Mouse (Mus musculus): Measurements from ENCODE around the gene Npnt.

The Npnt gene

DNA sequence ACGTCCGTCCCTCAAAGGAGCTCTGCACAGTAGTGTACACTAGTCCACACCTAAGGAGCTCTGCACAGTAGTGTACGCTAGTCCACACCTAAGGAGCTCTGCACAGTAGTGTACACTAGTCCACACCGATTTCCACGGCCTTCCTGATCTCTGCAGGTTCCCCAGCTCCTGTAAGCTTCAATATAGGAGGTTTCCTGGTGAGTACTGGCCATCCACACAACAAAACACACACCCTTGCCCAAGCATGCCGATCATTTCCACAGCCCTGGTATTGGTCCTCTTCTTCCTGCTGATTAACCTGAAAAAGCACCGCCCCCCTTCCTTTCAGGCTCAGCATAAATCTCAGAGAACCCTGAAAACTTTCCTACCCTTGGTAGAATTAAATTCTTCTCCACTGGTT, 57.6 kb downstream of the Npnt start:
- DNase-seq (ENCODE audit: low spot score in 2 of 2): no peak

DNA sequence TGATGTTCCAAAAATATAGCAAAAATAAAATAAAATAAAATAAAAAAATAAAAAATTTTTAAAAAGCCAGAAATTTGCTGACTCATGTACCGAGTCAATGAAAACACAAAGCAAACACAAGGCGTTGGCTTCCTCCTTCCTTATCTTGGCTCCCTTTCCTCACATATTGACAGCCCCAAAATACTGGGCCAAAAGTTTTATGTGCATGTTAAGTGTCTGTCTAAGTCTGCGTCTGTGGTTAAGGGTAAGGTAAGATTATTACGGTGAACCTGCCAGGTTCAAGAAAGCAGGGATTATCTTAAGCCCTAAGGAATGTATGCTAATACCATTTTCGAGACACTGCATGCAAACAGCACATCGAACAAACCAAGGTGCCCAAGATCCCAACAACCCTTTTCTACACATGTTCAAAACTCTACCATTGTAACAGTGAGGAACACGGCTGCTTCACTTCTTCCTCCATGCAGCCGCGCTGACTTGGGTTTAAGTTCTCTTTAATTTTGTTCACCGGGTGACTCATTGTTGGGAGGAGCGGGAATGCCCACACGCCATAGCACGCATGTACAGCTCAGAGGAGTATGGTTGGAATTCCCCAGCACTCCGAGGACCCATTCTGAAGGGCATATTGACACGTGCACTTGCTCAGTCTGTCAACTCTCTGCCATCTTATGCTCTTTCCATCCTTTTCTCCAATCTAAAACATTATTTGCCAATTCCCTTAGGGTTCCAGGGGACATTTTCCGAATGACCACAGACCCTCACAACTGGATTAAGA, 62.8 kb downstream of the Npnt start:
- no peak for DNase-seq (ENCODE audit: low spot score in 2 of 2)

DNA sequence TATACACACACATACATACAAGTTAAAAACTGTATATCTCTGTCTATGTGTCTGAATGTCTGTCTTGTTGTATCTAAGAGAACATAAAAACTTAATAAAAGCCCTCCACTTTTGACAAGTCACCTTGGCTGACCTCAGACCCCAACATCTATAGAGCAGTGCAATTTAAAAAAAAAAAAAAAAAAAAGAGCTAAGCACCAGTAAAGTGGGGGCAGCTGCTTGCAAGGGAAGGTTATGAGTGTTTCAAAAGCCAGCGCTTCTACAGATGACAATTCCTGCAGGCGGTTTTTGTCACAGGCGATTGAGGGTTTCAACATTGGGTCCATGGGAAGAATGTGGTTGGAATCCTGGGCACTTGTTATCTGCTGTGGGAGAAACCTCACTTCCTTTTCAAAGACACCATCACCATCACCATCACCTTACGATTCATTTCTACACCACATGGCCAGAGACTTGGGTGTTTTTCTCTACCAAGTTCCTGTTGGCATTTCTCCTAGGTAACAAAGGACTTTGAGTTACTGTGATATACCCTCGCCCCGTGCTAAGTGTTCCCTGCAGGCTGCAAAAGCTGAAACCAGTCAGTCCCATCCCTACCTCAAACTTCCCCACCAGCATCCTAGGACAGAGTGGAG, 63.6 kb downstream of the Npnt start:
- no peak for DNase-seq (ENCODE audit: low spot score in 2 of 2)

DNA sequence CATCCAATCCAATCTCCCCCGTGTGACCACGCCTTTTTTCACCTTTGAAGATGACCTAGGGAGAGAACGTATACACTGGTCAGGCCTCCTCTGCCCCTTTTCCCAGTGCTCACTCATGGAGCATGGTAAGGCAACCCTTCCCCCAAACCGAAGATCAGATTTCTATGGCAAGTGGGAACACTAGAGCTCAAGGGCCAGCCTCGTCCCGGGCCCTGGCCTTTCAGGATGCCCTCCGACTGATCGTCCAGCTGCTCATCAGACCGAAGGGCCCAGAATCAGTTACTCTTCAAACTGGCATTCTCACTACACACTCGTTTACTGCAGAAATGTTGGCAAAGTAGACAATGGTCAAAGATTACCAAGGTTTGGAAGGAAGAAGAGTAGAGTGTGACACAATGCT, 65.6 kb downstream of the Npnt start:
- no peak for DNase-seq (ENCODE audit: low spot score in 2 of 2)

DNA sequence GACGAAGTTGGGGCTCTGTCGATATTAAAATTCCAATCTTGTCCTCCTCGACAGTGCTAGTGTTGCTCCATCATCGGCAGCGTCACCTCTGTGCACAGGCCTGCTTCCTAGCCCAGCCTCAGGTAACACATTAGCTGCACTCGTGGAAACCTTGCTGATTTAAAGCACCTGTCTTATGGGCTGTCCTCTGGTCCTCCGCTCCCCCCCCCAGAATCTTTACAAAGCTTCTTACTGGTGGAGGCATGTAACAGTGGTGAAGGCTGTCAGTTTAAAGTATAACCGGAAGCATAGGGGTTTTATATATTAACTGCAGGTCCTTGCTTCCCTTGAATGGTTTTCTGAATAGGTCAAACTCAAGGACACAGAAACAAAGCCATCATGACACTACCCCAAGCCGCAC, 66.8 kb downstream of the Npnt start:
- no peak for DNase-seq (ENCODE audit: low spot score in 2 of 2)

DNA sequence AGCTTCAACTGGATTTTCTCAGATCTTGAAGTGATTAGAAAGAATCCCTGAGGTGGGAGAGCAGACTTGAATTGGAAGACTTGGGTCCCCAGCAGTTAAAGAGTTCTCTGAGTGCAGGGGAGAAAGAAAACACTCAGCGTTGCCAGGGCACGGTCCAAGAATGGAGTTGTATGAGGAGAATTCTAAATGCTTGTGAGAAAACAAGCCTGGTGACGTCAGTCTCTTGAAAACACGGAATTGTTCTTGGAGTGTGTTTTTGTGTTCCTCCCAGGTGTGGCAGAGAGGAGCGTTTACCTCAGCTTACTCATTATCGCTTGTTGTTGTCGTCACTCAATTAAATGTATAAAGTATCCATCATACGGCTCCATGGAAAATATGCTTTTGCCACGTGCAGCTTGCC, 69.3 kb downstream of the Npnt start:
- no peak for DNase-seq (ENCODE audit: low spot score in 2 of 2)

DNA sequence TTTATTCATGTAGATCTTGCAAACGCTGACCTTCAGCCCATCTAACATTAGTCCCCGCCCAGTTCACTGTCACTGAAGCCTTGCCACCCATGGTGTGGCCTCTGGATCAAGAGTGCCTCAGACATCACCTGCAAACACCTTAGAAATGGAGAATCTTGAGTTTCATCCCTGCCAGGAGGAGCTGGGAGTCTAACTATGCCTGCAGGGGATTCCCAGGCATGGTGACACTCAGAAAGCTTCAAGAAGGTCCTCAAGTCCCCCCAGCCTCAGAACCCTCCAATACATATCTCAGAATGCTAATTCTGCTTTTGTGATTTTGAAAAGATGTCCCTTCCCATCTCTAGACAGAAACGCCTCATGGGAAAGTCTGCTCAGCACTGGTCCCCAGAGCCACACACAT, 69.7 kb downstream of the Npnt start:
- DNase-seq (ENCODE audit: low spot score in 2 of 2): no peak

DNA sequence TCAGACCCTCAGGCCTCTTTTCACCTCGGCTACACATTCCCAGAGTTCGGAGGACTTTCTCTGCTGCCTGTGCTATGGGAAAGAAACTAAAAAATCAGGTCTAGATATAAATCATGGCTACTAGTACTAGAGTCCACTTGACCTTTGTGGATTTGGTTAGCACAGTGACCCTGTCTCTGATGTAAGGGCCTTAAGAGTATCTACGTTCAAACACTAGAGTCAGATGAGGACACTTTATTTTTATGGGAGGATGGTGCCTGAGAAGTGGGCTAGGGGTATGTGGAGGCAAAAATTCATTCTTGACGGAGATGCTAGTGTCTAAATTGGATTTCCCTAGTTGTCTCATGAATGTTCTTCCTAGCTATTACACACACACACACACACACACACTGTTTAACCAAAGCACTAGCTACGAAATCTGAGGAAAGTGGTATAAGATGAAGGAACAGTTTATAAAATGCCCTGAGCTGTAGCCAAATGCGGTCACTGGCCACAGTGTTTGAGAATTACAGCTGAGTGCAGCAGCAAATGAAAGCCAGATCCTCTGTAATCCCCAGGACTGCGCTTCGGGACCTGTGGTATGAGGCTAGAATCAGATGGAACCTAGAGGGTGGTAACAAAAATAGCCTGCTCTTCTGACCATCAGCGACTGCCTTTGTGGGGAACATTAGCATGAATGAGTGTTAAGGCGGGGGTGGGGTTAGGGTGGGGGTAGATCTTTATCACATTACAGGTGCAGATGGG, 73.0 kb downstream of the Npnt start:
- no peak for DNase-seq (ENCODE audit: low spot score in 2 of 2)

DNA sequence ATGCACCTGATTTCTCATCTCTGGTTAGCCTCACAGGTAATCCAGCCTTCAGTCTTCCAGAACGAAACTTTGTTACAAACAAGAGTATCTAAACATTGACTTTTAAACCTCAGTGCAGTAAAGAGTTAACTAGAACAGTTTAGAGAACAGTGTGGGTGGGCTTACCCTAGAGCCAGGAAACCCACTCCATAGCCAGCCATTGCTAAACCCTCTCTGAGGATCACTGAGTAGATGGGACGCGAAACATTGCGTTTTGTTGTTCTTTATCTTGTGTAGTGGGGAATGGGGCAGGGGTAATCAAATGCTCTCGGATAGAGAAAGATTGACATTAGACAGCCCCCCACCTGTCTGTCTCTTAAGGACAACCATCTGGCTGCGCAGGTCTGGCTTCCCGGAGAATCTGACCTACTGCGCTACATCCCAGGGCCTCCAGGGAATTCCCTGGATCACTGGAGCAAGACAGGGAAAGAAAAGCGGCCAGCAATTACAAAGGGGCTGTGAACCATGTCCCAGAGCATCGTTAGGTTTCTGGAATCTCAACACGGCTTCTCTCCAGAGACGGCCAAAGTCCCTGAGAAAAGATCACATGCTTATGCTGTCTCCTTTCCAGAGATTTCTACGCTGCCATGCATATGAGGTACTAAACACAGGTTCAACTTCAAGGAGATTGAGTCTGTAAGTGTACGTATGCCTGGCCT, 73.9 kb downstream of the Npnt start:
- DNase-seq (ENCODE audit: low spot score in 2 of 2): no peak

DNA sequence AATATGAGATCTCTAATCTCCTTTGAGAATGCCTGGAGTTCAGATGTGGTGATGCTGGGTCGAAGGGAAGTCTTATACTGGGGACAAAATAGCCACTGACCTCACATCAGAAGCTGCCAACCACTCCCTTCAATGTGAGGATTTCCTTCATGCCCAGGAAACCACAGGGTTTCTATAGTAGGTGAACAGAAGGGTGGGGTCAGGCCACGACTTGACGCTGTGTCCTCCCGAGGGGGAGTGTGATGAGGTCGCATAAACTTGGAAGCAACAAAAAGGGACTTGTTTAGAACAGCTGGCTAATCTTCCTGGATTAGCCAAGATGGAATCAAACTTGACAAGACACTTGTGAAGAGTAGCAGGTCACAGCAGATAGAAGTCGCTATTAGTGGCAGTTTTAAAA, 76.8 kb downstream of the Npnt start:
- no peak for DNase-seq (ENCODE audit: low spot score in 2 of 2)

DNA sequence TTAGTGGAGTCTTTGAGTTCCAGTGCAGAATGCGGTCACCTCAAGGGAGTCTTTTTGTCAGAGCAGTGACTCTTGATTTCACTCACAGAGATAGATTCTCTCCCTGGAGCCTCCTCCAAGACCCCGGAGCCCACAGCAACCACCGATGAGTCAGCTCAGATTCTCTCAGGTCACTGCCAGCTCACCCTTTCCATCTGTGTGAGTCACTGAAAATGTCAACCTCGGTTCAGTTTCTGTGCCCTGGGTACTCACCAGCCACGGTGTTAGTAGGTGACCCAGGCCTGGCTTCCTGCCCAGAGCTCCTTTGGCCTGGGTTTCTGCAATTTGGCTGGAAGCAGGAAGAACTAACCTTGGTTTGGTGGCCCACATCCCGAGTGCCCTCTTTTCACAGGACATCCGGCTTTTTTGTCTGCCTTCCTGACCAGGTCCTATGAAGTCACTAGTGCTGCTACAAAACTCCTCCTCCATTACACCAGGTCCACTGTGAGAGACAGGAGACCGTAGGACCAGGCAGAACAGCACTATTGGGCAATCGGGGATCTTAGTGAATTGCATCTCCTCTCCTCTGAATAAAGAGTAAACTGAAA, 78.7 kb downstream of the Npnt start:
- peak in 1 of 2 experiments; percentile 30 for DNase-seq (ENCODE audit: low spot score in 2 of 2)

DNA sequence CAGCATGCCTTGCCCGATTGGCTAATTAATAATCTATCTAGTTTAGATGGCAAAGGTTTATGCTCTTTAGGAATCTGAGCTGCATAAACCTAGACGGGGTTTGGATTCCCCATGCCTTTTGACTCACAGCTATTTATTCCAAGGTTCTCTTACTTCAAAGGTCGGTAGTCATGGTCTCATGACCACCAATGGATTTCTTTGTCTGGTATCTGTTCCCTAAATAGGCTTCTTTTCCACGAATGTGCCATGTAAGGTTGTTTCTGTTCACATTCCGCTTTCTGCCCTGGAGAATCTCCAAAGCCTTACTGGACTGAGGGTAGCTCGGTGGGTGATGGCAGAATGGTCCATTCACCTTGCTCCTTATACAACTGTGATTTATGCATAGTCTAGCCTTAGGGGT, 80.0 kb downstream of the Npnt start:
- DNase-seq (ENCODE audit: low spot score in 2 of 2): no peak

DNA sequence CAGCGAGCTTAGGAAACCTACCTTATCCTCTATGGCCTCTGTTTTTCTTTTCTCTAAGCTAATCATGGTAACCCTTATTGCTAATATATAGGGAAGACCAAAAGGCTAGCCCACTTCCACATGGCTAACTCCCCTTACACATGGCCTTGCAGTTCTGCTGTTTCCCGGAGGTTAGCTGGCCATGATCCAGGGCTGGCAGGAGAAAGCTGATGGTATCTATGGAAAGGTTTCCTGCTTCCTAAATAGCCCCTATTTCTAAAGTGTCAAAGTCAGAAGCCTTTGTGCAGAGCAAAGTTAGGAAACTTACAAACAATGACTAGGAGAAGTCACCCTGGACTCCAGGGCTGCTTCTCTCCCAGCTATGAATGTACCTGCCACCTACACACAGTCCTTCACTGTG, 81.3 kb downstream of the Npnt start:
- no peak for DNase-seq (ENCODE audit: low spot score in 2 of 2)

DNA sequence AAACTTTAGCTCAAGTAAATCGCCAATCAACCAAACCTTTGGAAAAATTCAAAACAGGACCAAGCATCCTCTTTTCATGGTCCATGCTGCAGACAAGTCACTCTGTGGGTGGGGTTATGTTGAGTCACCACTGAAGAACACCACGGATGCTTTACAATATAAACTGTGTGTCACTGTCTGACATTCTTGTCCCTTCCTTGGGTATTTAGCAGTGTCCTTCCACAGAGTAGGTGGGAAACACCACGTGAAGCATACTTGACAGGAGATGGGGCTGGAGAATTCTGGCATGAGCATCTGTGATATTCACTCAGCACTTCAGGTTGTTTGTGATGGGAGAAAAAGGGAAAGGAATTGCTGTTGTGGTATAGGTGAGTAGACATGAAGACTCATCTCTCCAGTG, 83.1 kb downstream of the Npnt start:
- DNase-seq (ENCODE audit: low spot score in 2 of 2): no peak

DNA sequence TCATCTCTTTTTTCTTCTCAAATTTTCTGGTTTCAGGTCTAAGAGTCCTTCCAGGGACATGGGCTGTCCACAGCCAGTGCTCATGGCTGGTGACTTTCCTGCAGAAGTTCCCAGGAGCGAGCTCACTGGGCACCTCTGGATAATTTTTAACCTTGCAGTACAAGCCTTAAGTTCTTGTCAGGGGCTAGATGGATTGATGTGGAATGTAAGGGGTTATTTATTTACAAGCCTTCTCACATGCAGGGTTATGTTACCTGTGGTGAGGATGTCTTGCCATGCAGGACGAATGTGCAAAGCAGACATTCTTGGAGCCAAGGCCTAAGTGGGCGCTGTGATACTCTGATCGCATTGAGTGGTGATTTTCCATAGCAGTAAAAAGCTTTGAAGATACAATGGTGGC, 84.5 kb downstream of the Npnt start:
- DNase-seq (ENCODE audit: low spot score in 2 of 2): no peak

DNA sequence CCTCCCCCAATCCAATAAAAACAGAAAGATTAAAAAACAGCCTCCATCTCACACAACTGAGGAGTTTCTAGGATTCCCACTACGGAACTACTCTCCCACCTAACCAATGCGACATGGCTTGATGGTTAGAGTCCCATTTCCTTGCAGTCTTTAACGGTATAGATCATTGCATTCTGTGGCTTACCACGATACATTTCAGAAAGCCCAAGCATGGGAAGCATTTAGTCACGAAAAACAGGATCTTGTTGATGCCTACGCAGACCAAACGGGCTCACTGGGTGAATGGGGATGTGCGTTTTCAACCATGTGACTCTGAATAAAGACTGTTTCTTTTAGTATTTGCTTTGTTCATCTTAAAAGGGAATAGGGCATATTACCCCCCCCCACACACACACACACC, 85.1 kb downstream of the Npnt start:
- DNase-seq (ENCODE audit: low spot score in 2 of 2): no peak

DNA sequence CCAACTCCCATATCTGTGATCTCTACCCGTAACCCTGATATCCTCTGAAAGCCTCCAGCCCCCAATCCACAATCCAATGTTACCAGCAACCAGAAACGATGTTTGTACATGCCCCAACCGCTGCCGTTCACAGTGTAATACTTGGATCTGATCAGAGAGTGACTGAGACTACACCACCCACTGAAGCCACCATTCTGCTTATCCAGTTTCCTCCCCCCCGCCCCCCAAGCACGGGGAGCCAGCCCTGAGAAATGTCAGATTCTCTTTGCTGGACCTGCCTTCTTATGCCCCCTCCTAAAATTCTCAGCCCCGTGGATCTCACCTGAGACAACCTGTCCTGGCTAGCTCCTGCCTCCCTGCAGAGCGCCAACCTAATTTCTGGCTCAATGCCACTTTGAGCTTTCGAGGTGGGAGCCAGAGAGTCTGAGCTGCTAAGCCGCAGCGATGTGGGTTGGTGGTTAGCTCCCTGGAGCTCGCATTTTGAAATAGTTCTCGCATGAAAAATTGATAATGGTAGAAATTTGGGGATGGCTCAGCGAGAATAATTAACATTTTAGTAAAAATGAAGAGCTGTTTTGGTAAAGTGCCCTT, 85.7 kb downstream of the Npnt start:
- DNase-seq (ENCODE audit: low spot score in 2 of 2): no peak

DNA sequence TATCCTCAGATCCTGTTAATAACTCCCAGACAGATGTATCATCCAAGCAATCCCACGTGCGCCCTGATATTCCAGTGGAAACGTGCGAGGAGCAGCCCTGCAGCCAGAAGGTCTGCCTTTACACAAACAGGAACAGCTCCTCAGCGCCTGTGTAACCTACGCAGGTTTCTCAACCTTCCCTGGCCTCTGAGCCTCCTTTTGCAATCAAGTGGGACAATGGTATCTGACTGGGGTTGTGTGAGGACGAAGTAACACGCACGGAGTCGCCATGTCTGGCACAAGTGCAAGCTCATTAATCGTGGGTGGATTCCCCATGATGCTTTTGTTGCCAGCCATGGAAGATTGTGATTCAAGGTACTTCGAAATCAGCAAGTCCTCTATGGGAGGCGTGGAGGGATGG, 86.2 kb downstream of the Npnt start:
- no peak for DNase-seq (ENCODE audit: low spot score in 2 of 2)

DNA sequence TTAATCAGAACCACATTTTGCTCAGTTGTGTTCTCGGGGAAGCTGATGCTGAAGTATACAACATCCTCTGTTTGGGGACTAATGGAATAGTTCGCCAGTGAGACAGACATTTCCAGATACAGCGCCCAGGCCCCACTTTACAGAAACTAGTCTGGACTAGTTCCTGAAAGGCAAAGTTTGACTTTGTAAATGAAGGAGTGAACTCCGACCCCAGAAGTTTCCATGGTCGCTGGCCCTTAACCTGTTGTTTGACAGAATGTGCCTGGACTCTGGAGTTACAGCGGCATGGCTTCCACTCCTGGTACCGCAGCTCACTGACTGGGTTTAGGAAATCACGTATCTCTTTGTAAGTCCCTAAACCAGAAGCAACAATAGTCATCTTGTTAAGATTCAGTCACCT, 89.3 kb downstream of the Npnt start:
- no peak for DNase-seq (ENCODE audit: low spot score in 2 of 2)

DNA sequence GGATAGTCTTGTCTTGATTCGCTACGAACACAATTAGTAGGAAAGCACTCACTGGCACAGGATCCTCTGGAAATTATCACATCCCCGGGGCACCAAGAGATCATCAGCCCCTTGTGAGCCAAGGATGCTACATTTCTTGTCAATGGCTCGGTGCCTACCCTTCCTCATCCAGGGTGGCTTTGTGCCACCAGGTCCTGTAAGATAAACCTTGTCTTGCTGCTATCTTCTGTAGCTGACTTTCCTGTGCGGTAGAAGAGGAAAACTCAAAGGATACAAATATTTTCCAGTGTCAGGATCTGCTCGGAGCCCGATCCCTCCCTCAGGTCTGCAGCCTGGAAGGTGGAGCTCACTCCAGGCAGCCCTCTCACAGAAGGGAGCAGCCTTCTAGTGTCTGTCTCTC, 90.5 kb downstream of the Npnt start:
- no peak for DNase-seq (ENCODE audit: low spot score in 2 of 2)

DNA sequence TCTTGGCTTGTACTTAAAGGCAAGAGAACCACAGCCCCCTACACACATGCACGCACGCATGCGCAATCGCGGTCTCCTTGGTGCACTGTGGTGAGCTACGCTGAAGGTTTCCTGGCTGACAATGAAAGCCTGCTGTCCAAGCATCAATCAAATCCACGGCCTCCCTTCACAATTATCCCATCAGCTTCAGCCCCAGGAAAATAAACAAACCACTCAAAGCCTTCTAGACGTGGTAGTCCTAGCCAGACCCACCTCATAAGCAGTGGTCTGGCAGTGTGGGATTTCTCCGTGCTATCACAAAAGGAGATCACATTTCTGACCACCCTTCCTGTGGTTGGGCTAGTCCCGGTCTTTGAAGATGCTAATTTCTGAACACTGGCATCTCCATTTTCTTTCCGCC, 91.2 kb downstream of the Npnt start:
- no peak for DNase-seq (ENCODE audit: low spot score in 2 of 2)

DNA sequence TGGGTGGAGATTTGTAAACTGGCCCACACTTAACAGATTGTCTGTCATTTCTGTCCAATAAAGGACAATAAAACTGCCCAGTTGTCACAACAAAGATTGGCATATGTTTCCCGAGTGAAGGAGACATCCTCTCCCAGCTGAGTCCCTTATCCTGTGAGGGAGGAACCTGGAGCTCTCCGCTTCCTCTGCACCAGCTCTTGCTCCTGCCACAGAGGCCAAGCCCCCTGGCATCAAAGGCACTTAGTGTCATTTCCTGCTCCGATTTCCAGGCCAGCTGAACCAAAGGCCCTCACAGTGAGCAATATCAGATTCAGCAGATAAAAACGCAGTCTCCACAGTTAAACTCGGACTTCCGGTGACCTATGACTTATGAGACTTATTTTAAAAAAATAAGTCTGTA, 93.4 kb downstream of the Npnt start:
- DNase-seq (ENCODE audit: low spot score in 2 of 2): no peak
